In genomic region chr13:84935610-84936009, GRCm38 (mm10) we compare ENCODE assay signal across 12 mouse cellular contexts.
"Had no signal": no experiment of that assay in that cellular context is flagged by ENCODE, and none has a peak within 500 bp of the region (broad histone marks: within the 10 kb centered on the region; RNA-seq: fewer than 3 reads in every experiment).

No protein-coding gene starts in this region.

- H3K4me1 ChIP-seq: limb, embryonic 13.5 days; midbrain, embryonic 13.5 days; stomach, embryonic 15.5 days had no signal

- H3K9ac ChIP-seq: limb, embryonic 13.5 days; liver, embryonic 14.5 days; midbrain, embryonic 13.5 days; stomach, embryonic 15.5 days had no signal

- ATAC-seq: inflammation-experienced regulatory T-cells, adult 6 months; midbrain, embryonic 13.5 days had no signal

- H3K9me3 ChIP-seq: limb, embryonic 13.5 days; midbrain, embryonic 13.5 days; stomach, embryonic 15.5 days had no signal

- DNase-seq: kidney, adult 11 months; kidney, adult 9 months; kidney, postnatal 36 days; lung, adult 18-20 months; lung, postnatal 36 days; thymus, postnatal 36 days had no signal

- H3K27me3 ChIP-seq: limb, embryonic 13.5 days; midbrain, embryonic 13.5 days; stomach, embryonic 15.5 days had no signal

- H3K27ac ChIP-seq: kidney, postnatal 0 days; limb, embryonic 13.5 days; liver, embryonic 14.5 days; midbrain, embryonic 13.5 days; stomach, embryonic 15.5 days had no signal

- H3K4me2 ChIP-seq: limb, embryonic 13.5 days; midbrain, embryonic 13.5 days; stomach, embryonic 15.5 days had no signal

- H3K36me3 ChIP-seq: limb, embryonic 13.5 days; midbrain, embryonic 13.5 days; stomach, embryonic 15.5 days had no signal

- H3K4me3 ChIP-seq: limb, embryonic 13.5 days; midbrain, embryonic 13.5 days; stomach, embryonic 15.5 days had no signal
